Mouse (Mus musculus) liver, embryonic 14.5 days (tissue): ENCODE data around the gene Tub.

Source experiments
- CTCF ChIP-seq: IDR thresholded peaks from 2 replicates; pipeline ENCODE4 v1.5.1; 2016; ENCODE audit warnings: antibody characterized with exemption, low read depth, control low read depth
- EP300 ChIP-seq: IDR thresholded peaks from 2 replicates; pipeline ENCODE4 v1.6.1; 2016; ENCODE audit warnings: antibody characterized with exemption, low read depth

- TF ChIP-seq CTCF (no peak), EP300 (no peak)
Observed at GRCm38 (mm10) chr7:109083813-109084184, 133.7 kb downstream of the Tub start.
